ENCODE assay signal across 9 mouse cellular contexts in genomic region chr7:30440697-30441096, GRCm38 (mm10). TPM values are rescaled to one million over a fixed set of nuclear protein-coding genes. Genes with fewer than 3 reads are reported as not detected.
A peak's percentile ranks its signal among the peaks of the same experiment; 100 is the strongest.
DNase-seq lines count a peak whose midpoint lies in the region; ATAC-seq and TF ChIP-seq lines count a peak whose summit lies in the region.
"Had no signal": no experiment of that assay in that cellular context is flagged by ENCODE, and none has a peak within 500 bp of the region (broad histone marks: within the 10 kb centered on the region; RNA-seq: fewer than 3 reads in every experiment).

No protein-coding gene starts in this region.

- no peak overlapping the region for H3K27ac ChIP-seq in lung, embryonic 15.5 days
- no peak overlapping the region for H3K27ac ChIP-seq in spleen, adult 2 months (ENCODE audit: insufficient read depth, low read length)
- H3K27ac ChIP-seq in heart, embryonic 10.5 days: no peak overlapping the region
- H3K27ac ChIP-seq: liver, embryonic 15.5 days had no signal

- no peak overlapping the region for H3K9ac ChIP-seq in lung, embryonic 15.5 days
- H3K9ac ChIP-seq: liver, embryonic 15.5 days had no signal

- no peaks in the 10 kb centered on the region for H3K36me3 ChIP-seq in lung, embryonic 15.5 days
- H3K36me3 ChIP-seq in spleen, adult 2 months (ENCODE audit: control insufficient read depth, insufficient read depth, low read length): no peaks in the 10 kb centered on the region
- H3K36me3 ChIP-seq in heart, embryonic 10.5 days: no peaks in the 10 kb centered on the region
- H3K36me3 ChIP-seq: liver, embryonic 15.5 days had no signal

- peak; percentile 86 for TF ChIP-seq CTCF in spleen, adult 2 months (IDR thresholded peaks at IDR 0.05; ENCODE audit: extremely low read depth, insufficient read depth, insufficient read length, insufficient replicate concordance)

- no peak for TF ChIP-seq POLR2A in spleen, adult 2 months (IDR thresholded peaks at IDR 0.05; ENCODE audit: low read depth, low read length)

- H3K4me3 ChIP-seq in lung, embryonic 15.5 days: no peak overlapping the region
- H3K4me3 ChIP-seq in spleen, adult 2 months (ENCODE audit: extremely low read depth, insufficient read depth, insufficient read length): no peak overlapping the region
- no peak overlapping the region for H3K4me3 ChIP-seq in heart, embryonic 10.5 days
- H3K4me3 ChIP-seq: liver, embryonic 15.5 days had no signal

- H3K9me3 ChIP-seq in lung, embryonic 15.5 days: no peaks in the 10 kb centered on the region
- H3K9me3 ChIP-seq in heart, embryonic 10.5 days: no peaks in the 10 kb centered on the region
- H3K9me3 ChIP-seq: liver, embryonic 15.5 days had no signal

- DNase-seq in left cerebral cortex, adult 18-20 months (ENCODE audit: low spot score in 2 of 2): peak; percentile 67 to 73
- no peak for DNase-seq in left cerebral cortex, adult 8-10 months (ENCODE audit: low spot score in 2 of 2)
- DNase-seq in ES-CJ7 (ENCODE audit: low read depth, low spot score): peak; percentile 90
- peak; percentile 78 for DNase-seq in adrenal gland, postnatal 10 days
- DNase-seq in spleen, adult 2 months (ENCODE audit: low read depth in 1 of 2, low spot score in 2 of 2): peak in 1 of 2 experiments; percentile 46
- DNase-seq in heart, embryonic 10.5 days (ENCODE audit: low spot score): no peak

- WGBS in lung, embryonic 15.5 days: 22% methylated on average over 3 of the region's 5 CpGs
- WGBS in spleen, adult 2 months: 23% methylated on average over 4 of the region's 5 CpGs
- 33% methylated on average over 2 of the region's 5 CpGs for whole genome bisulfite sequencing in heart, embryonic 10.5 days

- peak; percentile 57 for ATAC-seq in erythroblast, adult 5-6 weeks (replicated peaks; ENCODE audit: low FRiP score, poor library complexity, severe bottlenecking)
- ATAC-seq in lung, embryonic 15.5 days (ENCODE audit: borderline replicate concordance, extremely low read depth, low FRiP score, low TSS enrichment): peak; percentile 5; the same call in 1 of the 2 replicates

- no peak overlapping the region for H3K4me2 ChIP-seq in lung, embryonic 15.5 days
- H3K4me2 ChIP-seq: liver, embryonic 15.5 days had no signal

- H3K4me1 ChIP-seq in lung, embryonic 15.5 days: peaks cover 20% of the 10 kb centered on the region
- peaks cover 6% of the 10 kb centered on the region for H3K4me1 ChIP-seq in spleen, adult 2 months (ENCODE audit: control insufficient read depth, insufficient read depth, insufficient read length)
- H3K4me1 ChIP-seq in heart, embryonic 10.5 days: peaks cover 20% of the 10 kb centered on the region

- peaks cover 12% of the 10 kb centered on the region for H3K27me3 ChIP-seq in lung, embryonic 15.5 days
- peaks cover 15% of the 10 kb centered on the region for H3K27me3 ChIP-seq in spleen, adult 2 months (ENCODE audit: control insufficient read depth, insufficient read depth, low read length)
- H3K27me3 ChIP-seq in heart, embryonic 10.5 days (ENCODE audit: insufficient read depth, poor library complexity, severe bottlenecking): peaks cover 91% of the 10 kb centered on the region

RNA-seq across cellular contexts. Expression of gene Aplp1, which starts 4.6 kb away (rescaled TPM):
- 1,000 to 10,000 TPM; 1,233 to 1,333 TPM for total RNA-seq in left cerebral cortex, adult 18-20 months (2021)
- total RNA-seq in left cerebral cortex, adult 8-10 months (2022): 1,000 to 10,000 TPM; 1,239 to 1,309 (median 1,269) TPM
- total RNA-seq in adrenal gland, postnatal 10 days (2021): 10 to 100 TPM; 26.1 to 34.3 TPM
- total RNA-seq in erythroblast, adult 5-6 weeks (2015; ENCODE audit: low replicate concordance): not detected in 2 replicates
- not detected in 2 replicates for total RNA-seq in erythroblast, adult 5-6 weeks (2017; ENCODE audit: low replicate concordance)
- polyA plus RNA-seq in lung, embryonic 15.5 days (2015; fragmentation: Nextera tagmentation; extraction: Ambion mirVana): 23.9 and 24.4 TPM in 2 replicates
- polyA plus RNA-seq in spleen, adult 2 months (2012; rRNA removed): 1.9 and 2.3 TPM in 2 replicates
- 44.3 and 50.4 TPM in 2 replicates for polyA plus RNA-seq in heart, embryonic 10.5 days (2016; fragmentation: Nextera tagmentation; extraction: Ambion mirVana)

RNA-seq across cellular contexts. Expression of gene Kirrel2, which starts 16.8 kb away (rescaled TPM):
- 1 to 10 TPM; 8.2 to 8.3 TPM for total RNA-seq in left cerebral cortex, adult 18-20 months (2021)
- 10 to 100 TPM in 1 of 4 experiments, 1 to 10 TPM in 3; 5.5 to 10.2 (median 7.5) TPM for total RNA-seq in left cerebral cortex, adult 8-10 months (2022)
- total RNA-seq in adrenal gland, postnatal 10 days (2021): not detected
- not detected in 2 replicates for total RNA-seq in erythroblast, adult 5-6 weeks (2015; ENCODE audit: low replicate concordance)
- total RNA-seq in erythroblast, adult 5-6 weeks (2017; ENCODE audit: low replicate concordance): not detected in 2 replicates
- polyA plus RNA-seq in lung, embryonic 15.5 days (2015; fragmentation: Nextera tagmentation; extraction: Ambion mirVana): not detected in 2 replicates
- polyA plus RNA-seq in spleen, adult 2 months (2012; rRNA removed): 0.14 and 0.49 TPM in 2 replicates
- 3.3 and 5.2 TPM in 2 replicates for polyA plus RNA-seq in heart, embryonic 10.5 days (2016; fragmentation: Nextera tagmentation; extraction: Ambion mirVana)

RNA-seq across cellular contexts. Expression of gene Nphs1, which starts 17.4 kb away (rescaled TPM):
- total RNA-seq in left cerebral cortex, adult 18-20 months (2021): under 1 TPM; 0.44 to 0.52 TPM
- total RNA-seq in left cerebral cortex, adult 8-10 months (2022): under 1 TPM; 0.68 to 0.82 (median 0.75) TPM
- total RNA-seq in adrenal gland, postnatal 10 days (2021): not detected
- total RNA-seq in erythroblast, adult 5-6 weeks (2015; ENCODE audit: low replicate concordance): not detected in 2 replicates
- not detected in 2 replicates for total RNA-seq in erythroblast, adult 5-6 weeks (2017; ENCODE audit: low replicate concordance)
- 0.08 TPM in 1 of 2 replicates, not detected in the other for polyA plus RNA-seq in lung, embryonic 15.5 days (2015; fragmentation: Nextera tagmentation; extraction: Ambion mirVana)
- 1.8 and 2.4 TPM in 2 replicates for polyA plus RNA-seq in spleen, adult 2 months (2012; rRNA removed)
- 0.55 and 0.79 TPM in 2 replicates for polyA plus RNA-seq in heart, embryonic 10.5 days (2016; fragmentation: Nextera tagmentation; extraction: Ambion mirVana)

RNA-seq across cellular contexts. Expression of gene Nfkbid, which starts 19.2 kb away (rescaled TPM):
- 1 to 10 TPM; 3.9 to 4.1 TPM for total RNA-seq in left cerebral cortex, adult 18-20 months (2021)
- 1 to 10 TPM; 2.2 to 4.5 (median 2.8) TPM for total RNA-seq in left cerebral cortex, adult 8-10 months (2022)
- 1 to 10 TPM; 2.3 to 2.4 TPM for total RNA-seq in adrenal gland, postnatal 10 days (2021)
- 2.1 and 5.0 TPM in 2 replicates for total RNA-seq in erythroblast, adult 5-6 weeks (2015; ENCODE audit: low replicate concordance)
- total RNA-seq in erythroblast, adult 5-6 weeks (2017; ENCODE audit: low replicate concordance): 0.14 and 3.6 TPM in 2 replicates
- 1.5 and 2.1 TPM in 2 replicates for polyA plus RNA-seq in lung, embryonic 15.5 days (2015; fragmentation: Nextera tagmentation; extraction: Ambion mirVana)
- 55.1 and 70.8 TPM in 2 replicates for polyA plus RNA-seq in spleen, adult 2 months (2012; rRNA removed)
- 1.5 and 1.6 TPM in 2 replicates for polyA plus RNA-seq in heart, embryonic 10.5 days (2016; fragmentation: Nextera tagmentation; extraction: Ambion mirVana)

RNA-seq across cellular contexts. Expression of gene Hcst, which starts 21.0 kb away (rescaled TPM):
- total RNA-seq in left cerebral cortex, adult 18-20 months (2021): 1 to 10 TPM in 1 of 2 experiments, not detected in 1; 1.8 TPM
- 1 to 10 TPM in 3 of 4 experiments, not detected in 1; 1.4 to 3.0 (median 2.1) TPM for total RNA-seq in left cerebral cortex, adult 8-10 months (2022)
- 1 to 10 TPM; 3.7 to 4.9 TPM for total RNA-seq in adrenal gland, postnatal 10 days (2021)
- total RNA-seq in erythroblast, adult 5-6 weeks (2015; ENCODE audit: low replicate concordance): 14.2 and 29.0 TPM in 2 replicates
- 2.6 and 13.9 TPM in 2 replicates for total RNA-seq in erythroblast, adult 5-6 weeks (2017; ENCODE audit: low replicate concordance)
- polyA plus RNA-seq in lung, embryonic 15.5 days (2015; fragmentation: Nextera tagmentation; extraction: Ambion mirVana): 0.70 and 2.3 TPM in 2 replicates
- 178 and 278 TPM in 2 replicates for polyA plus RNA-seq in spleen, adult 2 months (2012; rRNA removed)
- polyA plus RNA-seq in heart, embryonic 10.5 days (2016; fragmentation: Nextera tagmentation; extraction: Ambion mirVana): 0.35 TPM in 1 of 2 replicates, not detected in the other

Comparison
In these comparisons a context has a peak if more than half of its experiments do, and no peak if none do; other contexts are left out.
1. DNase-seq: peak in left cerebral cortex, adult 18-20 months (2 of 2), ES-CJ7 (single experiment) and adrenal gland, postnatal 10 days (single experiment); none in left cerebral cortex, adult 8-10 months (0 of 2) and heart, embryonic 10.5 days (single experiment).
2. RNA of gene Aplp1, which starts 4.6 kb away (total RNA-seq): 1,233 to 1,333 TPM in left cerebral cortex, adult 18-20 months and 1,239 to 1,309 TPM in left cerebral cortex, adult 8-10 months; 26.1 to 34.3 TPM in adrenal gland, postnatal 10 days and not detected in erythroblast, adult 5-6 weeks; every median in the first group is over 10 times any median in the second.
3. RNA of gene Kirrel2, which starts 16.8 kb away (total RNA-seq): 8.2 to 8.3 TPM in left cerebral cortex, adult 18-20 months and 5.5 to 10.2 TPM in left cerebral cortex, adult 8-10 months; not detected in adrenal gland, postnatal 10 days and not detected in erythroblast, adult 5-6 weeks; every median in the first group is over 4 times any median in the second.